Mouse (Mus musculus) kidney, adult 9 months (tissue): ENCODE data around the gene Cap1.
"Not testable (repeated sequence)": the region's sequence is repeated elsewhere in the genome, so short reads cannot be mapped to it uniquely, and the experiment has no call there.

ENCODE experiments used
- DNase-seq: peaks from one replicate; pipeline ENCODE4 v3.0.0; 2022

The Cap1 gene

GRCm38 (mm10) chr4:122836403-122836775 lies 49.5 kb downstream of the Cap1 start:
- no peak for DNase-seq

- peak; percentile 90 for DNase-seq
Measured at GRCm38 (mm10) chr4:122835530-122836402, 50.1 kb downstream of the Cap1 start, which contains the start of gene Ppt1. Ppt1 (plus strand) TSS chr4:122836242.

- no peak for DNase-seq
Measured at GRCm38 (mm10) chr4:122831888-122832287, 54.0 kb downstream of the Cap1 start.

GRCm38 (mm10) chr4:122829339-122829738 lies 56.5 kb downstream of the Cap1 start:
- no peak for DNase-seq

- no peak for DNase-seq
Measured at GRCm38 (mm10) chr4:122827651-122828050, 58.2 kb downstream of the Cap1 start.

GRCm38 (mm10) chr4:122820941-122821340 lies 64.9 kb downstream of the Cap1 start:
- not testable (repeated sequence) for DNase-seq

GRCm38 (mm10) chr4:122816202-122816601 lies 69.7 kb downstream of the Cap1 start:
- no peak for DNase-seq

- no peak for DNase-seq
Measured at GRCm38 (mm10) chr4:122811824-122812223, 74.0 kb downstream of the Cap1 start.

GRCm38 (mm10) chr4:122811180-122811579 lies 74.7 kb downstream of the Cap1 start:
- no peak for DNase-seq
